10 mouse cellular contexts compared by ENCODE assay signal in the genomic region with DNA sequence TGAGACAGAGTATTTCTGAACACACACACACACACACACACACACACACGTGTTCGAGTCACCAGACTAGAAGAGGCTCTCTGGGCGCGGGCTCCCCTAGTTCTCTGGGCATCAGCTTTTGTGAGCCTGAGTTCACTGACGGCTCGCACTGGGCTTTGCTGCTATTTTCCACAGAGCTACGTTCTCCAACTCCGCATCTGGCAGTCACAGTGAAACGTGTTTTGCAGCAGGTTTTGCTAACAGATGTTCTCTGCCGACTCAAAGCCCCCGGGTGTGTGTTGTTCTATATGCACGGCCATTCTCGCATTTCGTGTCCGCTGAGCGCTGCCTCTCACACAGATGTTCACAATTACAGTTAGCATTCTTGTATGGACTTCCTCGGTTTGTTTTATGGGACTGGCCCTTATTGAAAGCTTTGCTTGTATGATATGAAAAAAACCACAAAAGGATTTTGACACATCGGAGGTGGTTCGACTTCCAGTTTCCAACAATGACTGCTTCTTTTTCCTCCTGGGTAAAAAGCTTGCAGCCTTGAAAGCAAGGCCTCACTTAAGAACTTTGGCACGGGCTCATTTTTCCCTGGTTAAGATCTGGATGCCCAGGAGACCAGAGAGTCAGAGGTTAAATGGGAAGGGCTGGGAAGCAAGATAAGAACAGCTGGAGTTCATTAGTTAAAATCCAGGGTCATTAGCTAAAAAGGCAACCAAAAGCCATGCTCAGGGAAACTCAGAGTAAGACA. TPM values are rescaled to one million over a fixed set of nuclear protein-coding genes. Genes with fewer than 3 reads are reported as not detected.
DNase-seq lines count a peak whose midpoint lies in the region; ATAC-seq and TF ChIP-seq lines count a peak whose summit lies in the region.
"Had no signal": no experiment of that assay in that cellular context is flagged by ENCODE, and none has a peak within 500 bp of the region (broad histone marks: within the 10 kb centered on the region; RNA-seq: fewer than 3 reads in every experiment).

No protein-coding gene starts in this region.

- 31% methylated on average over 20 of the region's 20 CpGs for WGBS in lung, embryonic 14.5 days
- 44% methylated on average over 20 of the region's 20 CpGs for WGBS in lung, postnatal 0 days
- WGBS in embryonic facial prominence, embryonic 14.5 days, result 12% methylated on average over 20 of the region's 20 CpGs
- 44% methylated on average over 20 of the region's 20 CpGs for WGBS in hindbrain, embryonic 13.5 days
- WGBS in liver, embryonic 12.5 days (ENCODE audit: insufficient replicate concordance), result 72% methylated on average over 20 of the region's 20 CpGs

- DNase-seq in lung, embryonic 14.5 days, result peak; percentile 37
- DNase-seq in lung, postnatal 0 days (ENCODE audit: low spot score), result no peak
- peak; percentile 95 for DNase-seq in embryonic facial prominence, embryonic 14.5 days (ENCODE audit: low spot score)
- DNase-seq in neural tube, embryonic 10.5 days (ENCODE audit: extremely low spot score, low spot score), result peak; percentile 62
- DNase-seq in thymus, postnatal 36 days, result no peak
- DNase-seq in cerebellum, postnatal 10 days, result no peak

- no peak for TF ChIP-seq CTCF in lung, embryonic 14.5 days (IDR thresholded peaks at IDR 0.05; ENCODE audit: low read depth)
- no peak for TF ChIP-seq CTCF in lung, postnatal 0 days (IDR thresholded peaks at IDR 0.05)

- no peak overlapping the region for H3K27ac ChIP-seq in lung, embryonic 14.5 days (ENCODE audit: low read depth)
- H3K27ac ChIP-seq in lung, postnatal 0 days (ENCODE audit: low read length), result no peak overlapping the region
- peak overlapping the region; percentile 82 for H3K27ac ChIP-seq in embryonic facial prominence, embryonic 14.5 days (replicated peaks; ENCODE audit: low read depth, low read length)
- peak overlapping the region; percentile 64 for H3K27ac ChIP-seq in hindbrain, embryonic 13.5 days
- H3K27ac ChIP-seq in liver, embryonic 12.5 days, result no peak overlapping the region
- H3K27ac ChIP-seq: midbrain, embryonic 12.5 days had no signal

- no peak for TF ChIP-seq EP300 in lung, postnatal 0 days (IDR thresholded peaks at IDR 0.05)

- no peaks in the 10 kb centered on the region for H3K27me3 ChIP-seq in lung, embryonic 14.5 days (ENCODE audit: insufficient read depth, low read length)
- no peaks in the 10 kb centered on the region for H3K27me3 ChIP-seq in lung, postnatal 0 days (replicated peaks; ENCODE audit: insufficient read depth, low read length)
- no peaks in the 10 kb centered on the region for H3K27me3 ChIP-seq in embryonic facial prominence, embryonic 14.5 days (replicated peaks; ENCODE audit: control insufficient read depth, insufficient read depth, low read length)
- no peaks in the 10 kb centered on the region for H3K27me3 ChIP-seq in hindbrain, embryonic 13.5 days
- H3K27me3 ChIP-seq in liver, embryonic 12.5 days (replicated peaks), result no peaks in the 10 kb centered on the region; the same call in 1 of the 2 replicates
- H3K27me3 ChIP-seq: midbrain, embryonic 12.5 days had no signal

- no peaks in the 10 kb centered on the region for H3K36me3 ChIP-seq in lung, embryonic 14.5 days (ENCODE audit: insufficient read depth)
- H3K36me3 ChIP-seq in lung, postnatal 0 days (ENCODE audit: insufficient read depth, low read length), result no peaks in the 10 kb centered on the region
- no peaks in the 10 kb centered on the region for H3K36me3 ChIP-seq in embryonic facial prominence, embryonic 14.5 days (ENCODE audit: control insufficient read depth, insufficient read depth, low read length)
- no peaks in the 10 kb centered on the region for H3K36me3 ChIP-seq in hindbrain, embryonic 13.5 days
- no peaks in the 10 kb centered on the region for H3K36me3 ChIP-seq in liver, embryonic 12.5 days
- H3K36me3 ChIP-seq: midbrain, embryonic 12.5 days had no signal

- no peak overlapping the region for H3K9ac ChIP-seq in lung, embryonic 14.5 days
- H3K9ac ChIP-seq in lung, postnatal 0 days (replicated peaks; ENCODE audit: low read depth), result no peak overlapping the region
- H3K9ac ChIP-seq in embryonic facial prominence, embryonic 14.5 days (ENCODE audit: low read depth, low read length), result no peak overlapping the region
- H3K9ac ChIP-seq in hindbrain, embryonic 13.5 days, result no peak overlapping the region
- H3K9ac ChIP-seq in liver, embryonic 12.5 days, result no peak overlapping the region
- H3K9ac ChIP-seq: midbrain, embryonic 12.5 days had no signal

- H3K9me3 ChIP-seq in lung, embryonic 14.5 days (ENCODE audit: low read depth, low read length), result no peaks in the 10 kb centered on the region
- H3K9me3 ChIP-seq in lung, postnatal 0 days (ENCODE audit: low read length), result no peaks in the 10 kb centered on the region
- no peaks in the 10 kb centered on the region for H3K9me3 ChIP-seq in embryonic facial prominence, embryonic 14.5 days (ENCODE audit: control insufficient read depth, low read length)
- H3K9me3 ChIP-seq in hindbrain, embryonic 13.5 days, result no peaks in the 10 kb centered on the region
- H3K9me3 ChIP-seq in liver, embryonic 12.5 days (replicated peaks), result no peaks in the 10 kb centered on the region
- H3K9me3 ChIP-seq: midbrain, embryonic 12.5 days had no signal

- no peak overlapping the region for H3K4me3 ChIP-seq in lung, embryonic 14.5 days (ENCODE audit: low read depth, low read length)
- H3K4me3 ChIP-seq in lung, postnatal 0 days (ENCODE audit: low read depth, low read length), result no peak overlapping the region
- H3K4me3 ChIP-seq in embryonic facial prominence, embryonic 14.5 days (ENCODE audit: low read depth, low read length), result no peak overlapping the region
- H3K4me3 ChIP-seq in hindbrain, embryonic 13.5 days, result no peak overlapping the region
- H3K4me3 ChIP-seq in liver, embryonic 12.5 days, result no peak overlapping the region
- H3K4me3 ChIP-seq: midbrain, embryonic 12.5 days had no signal

- no peak for ATAC-seq in lung, embryonic 14.5 days (ENCODE audit: insufficient read depth)
- no peak for ATAC-seq in lung, postnatal 0 days
- peak; percentile 92 for ATAC-seq in embryonic facial prominence, embryonic 14.5 days (ENCODE audit: low read depth)
- peak; percentile 66; the same call in 1 of the 2 replicates for ATAC-seq in hindbrain, embryonic 13.5 days (ENCODE audit: low FRiP score)
- ATAC-seq in liver, embryonic 12.5 days, result no peak

- no peak overlapping the region; the same call in 1 of the 2 replicates for H3K4me2 ChIP-seq in lung, embryonic 14.5 days
- H3K4me2 ChIP-seq in lung, postnatal 0 days (replicated peaks; ENCODE audit: low read depth, low read length), result no peak overlapping the region
- peak overlapping the region; percentile 17; the same call in 1 of the 2 replicates for H3K4me2 ChIP-seq in embryonic facial prominence, embryonic 14.5 days (ENCODE audit: low read depth, low read length)
- H3K4me2 ChIP-seq in hindbrain, embryonic 13.5 days, result 0 out of 2 replicates have a peak overlapping the region, but pooled peaks have one; percentile 10
- H3K4me2 ChIP-seq in liver, embryonic 12.5 days, result no peak overlapping the region
- H3K4me2 ChIP-seq: midbrain, embryonic 12.5 days had no signal

- H3K4me1 ChIP-seq in lung, embryonic 14.5 days (ENCODE audit: insufficient read depth), result 0 out of 2 replicates have a peak, but pooled peaks cover 5% of the 10 kb centered on the region
- no peaks in the 10 kb centered on the region for H3K4me1 ChIP-seq in lung, postnatal 0 days (ENCODE audit: insufficient read depth, low read depth, low read length)
- peaks cover 20% of the 10 kb centered on the region for H3K4me1 ChIP-seq in embryonic facial prominence, embryonic 14.5 days (ENCODE audit: control insufficient read depth, insufficient read depth, low read length)
- H3K4me1 ChIP-seq in hindbrain, embryonic 13.5 days (replicated peaks), result peaks cover 21% of the 10 kb centered on the region
- H3K4me1 ChIP-seq in liver, embryonic 12.5 days, result peaks cover 6% of the 10 kb centered on the region; the same call in 1 of the 2 replicates
- H3K4me1 ChIP-seq: midbrain, embryonic 12.5 days had no signal

RNA-seq across cellular contexts. Expression of gene Cdk15, which starts 13.4 kb away (rescaled TPM):
- polyA plus RNA-seq in lung, embryonic 14.5 days (2014; fragmentation: Nextera tagmentation; extraction: Ambion mirVana), result 0.16 TPM in 1 of 2 replicates, not detected in the other
- polyA plus RNA-seq in lung, postnatal 0 days (2015; fragmentation: Nextera tagmentation; extraction: Ambion mirVana), result 0.13 and 0.35 TPM in 2 replicates
- 1.3 and 1.4 TPM in 2 replicates for polyA plus RNA-seq in embryonic facial prominence, embryonic 14.5 days (2014; fragmentation: Nextera tagmentation; extraction: Ambion mirVana)
- polyA plus RNA-seq in hindbrain, embryonic 13.5 days (2015; fragmentation: Nextera tagmentation; extraction: Ambion mirVana), result 0.78 and 1.1 TPM in 2 replicates
- not detected in 2 replicates for polyA plus RNA-seq in liver, embryonic 12.5 days (2016; fragmentation: Nextera tagmentation; extraction: Ambion mirVana)
- polyA plus RNA-seq: heart, embryonic 14.5 days had no signal

RNA-seq across cellular contexts. Expression of gene Als2, which starts 33.1 kb away (rescaled TPM):
- polyA plus RNA-seq in lung, embryonic 14.5 days (2014; fragmentation: Nextera tagmentation; extraction: Ambion mirVana), result 12.5 and 13.5 TPM in 2 replicates
- polyA plus RNA-seq in lung, postnatal 0 days (2015; fragmentation: Nextera tagmentation; extraction: Ambion mirVana), result 3.4 and 4.0 TPM in 2 replicates
- 8.6 and 9.3 TPM in 2 replicates for polyA plus RNA-seq in embryonic facial prominence, embryonic 14.5 days (2014; fragmentation: Nextera tagmentation; extraction: Ambion mirVana)
- 17.3 and 17.5 TPM in 2 replicates for polyA plus RNA-seq in hindbrain, embryonic 13.5 days (2015; fragmentation: Nextera tagmentation; extraction: Ambion mirVana)
- polyA plus RNA-seq in liver, embryonic 12.5 days (2016; fragmentation: Nextera tagmentation; extraction: Ambion mirVana), result 9.6 and 10.3 TPM in 2 replicates

Comparison
In these comparisons a context has a peak if more than half of its experiments do, and no peak if none do; other contexts are left out.
1. DNase-seq: peak in lung, embryonic 14.5 days (single experiment), embryonic facial prominence, embryonic 14.5 days (single experiment) and neural tube, embryonic 10.5 days (single experiment); none in lung, postnatal 0 days (single experiment), thymus, postnatal 36 days (0 of 2) and cerebellum, postnatal 10 days (0 of 2).
2. ATAC-seq: peak in embryonic facial prominence, embryonic 14.5 days (single experiment) and hindbrain, embryonic 13.5 days (single experiment); none in lung, embryonic 14.5 days (single experiment), lung, postnatal 0 days (single experiment) and liver, embryonic 12.5 days (single experiment).
3. H3K27ac ChIP-seq: peak in embryonic facial prominence, embryonic 14.5 days (single experiment) and hindbrain, embryonic 13.5 days (single experiment); none in lung, embryonic 14.5 days (single experiment), lung, postnatal 0 days (single experiment) and liver, embryonic 12.5 days (single experiment).
4. H3K4me2 ChIP-seq: peak in embryonic facial prominence, embryonic 14.5 days (single experiment) and hindbrain, embryonic 13.5 days (single experiment); none in lung, embryonic 14.5 days (single experiment), lung, postnatal 0 days (single experiment) and liver, embryonic 12.5 days (single experiment).